Mouse (Mus musculus) heart, embryonic 12.5 days (tissue): Measurements from ENCODE around the gene Ifi27l2a. TPM values are rescaled to one million over a fixed set of nuclear protein-coding genes. Genes with fewer than 3 reads are reported as not detected.
A peak's percentile ranks its signal among the peaks of the same experiment; 100 is the strongest.
"Not testable (repeated sequence)": the region's sequence is repeated elsewhere in the genome, so short reads cannot be mapped to it uniquely, and the experiment has no call there.

Source experiments
- ATAC-seq: fragments of 200-750 bp; cut with Nextera tagmentation; 2 replicates; pipeline ENCODE4 v1.8.0; 2017; ENCODE audit warnings: moderate TSS enrichment, moderate library complexity; ENCODE audit not compliant: insufficient number of reproducible peaks, low FRiP score
- H3K27ac ChIP-seq: fragments of 300-500 bp; sonication (generic); 2 replicates; pipeline ENCODE4 v1.5.1; 2016; ENCODE audit warnings: mild to moderate bottlenecking, moderate library complexity; ENCODE audit not compliant: poor library complexity, severe bottlenecking
- H3K27me3 ChIP-seq: fragments of 300-500 bp; sonication (generic); replicated peaks from 2 replicates; pipeline ENCODE4 v1.6.1; 2016; ENCODE audit warnings: mild to moderate bottlenecking, moderate library complexity
- H3K36me3 ChIP-seq: fragments of 300-500 bp; sonication (generic); 2 replicates; pipeline ENCODE4 v1.6.1; 2016; ENCODE audit warnings: mild to moderate bottlenecking, moderate library complexity
- H3K4me1 ChIP-seq: fragments of 300-500 bp; sonication (generic); replicated peaks from 2 replicates; pipeline ENCODE4 v1.6.1; 2016; ENCODE audit warnings: mild to moderate bottlenecking
- H3K4me2 ChIP-seq: fragments of 300-500 bp; sonication (generic); 2 replicates; pipeline ENCODE4 v1.6.1; 2016; ENCODE audit warnings: mild to moderate bottlenecking, moderate library complexity
- H3K4me3 ChIP-seq: fragments of 300-500 bp; sonication (generic); 2 replicates; pipeline ENCODE4 v1.5.1; 2016; ENCODE audit warnings: mild to moderate bottlenecking
- H3K9ac ChIP-seq: fragments of 300-500 bp; sonication (generic); 2 replicates; pipeline ENCODE4 v1.6.1; 2016; ENCODE audit warnings: mild to moderate bottlenecking, moderate library complexity
- H3K9me3 ChIP-seq: fragments of 300-500 bp; sonication (generic); replicated peaks from 2 replicates; pipeline ENCODE4 v1.6.1; 2016; ENCODE audit warnings: mild to moderate bottlenecking, moderate library complexity
- WGBS: fragments of 180-500 bp; shearing (Covaris S2); methylation state at CpG from one replicate; pipeline ENCODE4 v1.1.7; 2016; 5-methylcytosine and 5-hydroxymethylcytosine counted together
- polyA plus RNA-seq: library from polyadenylated mRNA; unstranded; fragments of >200 nt; fragmentation: Nextera tagmentation; extraction: Ambion mirVana; gene quantifications from 2 replicates; pipeline ENCODE4 v1.2.1, GENCODE M21; 2016

The Ifi27l2a gene
- polyA plus RNA-seq, 1 experiment from 2014 or later = 4.5 TPM

DNA sequence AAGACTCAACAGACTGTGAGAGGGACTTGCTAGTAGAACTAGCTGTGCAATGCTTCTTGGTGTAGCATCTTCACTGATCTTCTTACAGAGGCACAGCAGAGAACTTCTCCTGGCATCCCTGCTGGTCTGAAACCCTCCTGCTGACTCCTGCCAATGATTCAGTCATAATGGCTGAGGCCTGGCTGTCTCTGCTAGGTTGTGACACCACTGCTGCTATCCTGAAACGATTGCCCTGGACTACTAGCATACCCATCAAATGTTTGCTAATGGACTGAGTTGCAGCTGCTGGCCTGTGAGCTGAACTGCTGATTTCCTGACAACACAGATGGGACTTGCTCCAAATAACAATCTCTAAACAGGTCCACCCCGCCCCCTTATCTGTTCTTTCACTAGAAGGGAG, 31.0 kb upstream of the Ifi27l2a start:
- H3K4me3 ChIP-seq = no peak overlapping the region
- H3K27ac ChIP-seq = no peak overlapping the region
- H3K4me2 ChIP-seq = no peak overlapping the region
- H3K9me3 ChIP-seq = 0 out of 2 replicates have a peak, but pooled peaks cover 3% of the 10 kb centered on the region
- H3K9ac ChIP-seq = no peak overlapping the region
- no peaks in the 10 kb centered on the region for H3K4me1 ChIP-seq
- H3K36me3 ChIP-seq = no peaks in the 10 kb centered on the region
- ATAC-seq = no peak
- H3K27me3 ChIP-seq = no peaks in the 10 kb centered on the region
- 45% methylated on average over 2 of the region's 2 CpGs for WGBS

DNA sequence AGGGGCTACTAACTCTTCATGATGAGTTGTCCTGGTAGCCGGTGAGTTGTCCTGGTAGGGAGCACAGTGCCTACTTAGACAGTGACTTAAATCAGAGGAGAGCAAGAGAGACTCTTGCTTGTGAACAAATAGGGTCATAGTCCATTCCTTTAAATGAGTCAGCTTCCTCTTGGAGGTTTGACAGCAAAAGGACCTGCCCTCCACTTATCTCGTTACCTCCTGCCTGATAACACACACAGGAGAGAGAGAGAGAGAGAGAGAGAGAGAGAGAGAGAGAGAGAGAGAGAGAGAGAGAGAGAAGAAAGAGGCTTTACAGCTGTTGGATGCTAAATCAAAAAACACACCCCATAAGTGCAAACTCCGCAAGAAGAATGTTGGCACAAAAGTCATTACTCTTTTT, 13.7 kb upstream of the Ifi27l2a start, which contains the start of gene Ifi27l2b:
Gene Ifi27l2b (minus strand): TSS at position 84 of the 400 bp plus-strand sequence.
- no peaks in the 10 kb centered on the region for H3K27me3 ChIP-seq
- WGBS = 40% methylated on average over 3 of the region's 3 CpGs
- H3K9me3 ChIP-seq = no peaks in the 10 kb centered on the region
- H3K4me3 ChIP-seq = no peak within 1 kb of the TSS
- ATAC-seq = no peak
- H3K27ac ChIP-seq = no peak within 1 kb of the TSS
- H3K9ac ChIP-seq = no peak within 1 kb of the TSS
- H3K4me2 ChIP-seq = no peak within 1 kb of the TSS
- no peaks in the 10 kb centered on the region for H3K4me1 ChIP-seq
- H3K36me3 ChIP-seq = no peaks in the 10 kb centered on the region

DNA sequence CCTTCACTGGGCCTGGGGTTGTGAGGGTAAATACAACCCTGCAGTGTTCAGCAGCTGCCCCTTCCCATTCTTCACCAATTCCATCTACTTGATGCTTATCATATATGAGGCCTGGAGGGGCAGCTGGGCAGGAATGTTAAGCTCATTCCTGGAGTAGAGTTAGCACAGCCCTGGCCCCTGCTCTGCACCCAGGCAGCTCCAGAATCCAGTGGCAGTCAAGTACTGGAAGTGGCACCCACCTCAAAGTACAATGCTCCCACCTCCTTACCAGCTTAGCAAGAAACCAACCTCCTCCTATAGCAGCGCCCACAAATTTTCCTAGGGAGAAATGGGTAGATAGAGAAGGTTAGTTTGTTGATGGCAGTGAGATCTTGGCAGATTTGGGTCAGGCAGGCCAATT, 13.2 kb upstream of the Ifi27l2a start:
- not testable (repeated sequence) for H3K9me3 ChIP-seq, H3K4me2 ChIP-seq, H3K27ac ChIP-seq, H3K27me3 ChIP-seq, H3K4me3 ChIP-seq, H3K36me3 ChIP-seq, ATAC-seq, H3K4me1 ChIP-seq, H3K9ac ChIP-seq
- WGBS = no CpG with 5 or more reads among the region's 1 CpGs

DNA sequence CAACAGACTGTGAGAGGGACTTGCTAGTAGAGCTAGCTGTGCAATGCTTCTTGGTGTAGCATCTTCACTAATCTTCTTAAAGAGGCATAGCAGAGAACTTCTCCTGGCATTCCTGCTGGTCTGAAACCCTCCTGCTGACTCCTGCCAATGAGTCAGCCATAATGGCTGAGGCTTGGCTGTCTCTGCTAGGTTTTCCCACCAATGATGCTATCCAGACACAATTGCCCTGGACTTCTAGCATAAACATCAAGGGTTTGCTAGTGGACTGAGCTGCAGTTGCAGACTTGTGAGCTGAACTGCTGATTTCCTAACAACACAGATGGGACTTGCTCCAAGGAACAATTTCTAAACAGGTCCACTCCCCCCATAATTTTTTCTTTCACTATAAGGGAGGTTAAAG, 9.9 kb upstream of the Ifi27l2a start:
- Histone ChIP-seq H3K27me3 (no peaks in the 10 kb centered on the region), H3K36me3 (no peaks in the 10 kb centered on the region), H3K4me3 (no peak overlapping the region), H3K9me3 (no peaks in the 10 kb centered on the region), H3K9ac (no peak overlapping the region), H3K27ac (no peak overlapping the region), H3K4me1 (no peaks in the 10 kb centered on the region), H3K4me2 (no peak overlapping the region)
- ATAC-seq = no peak

DNA sequence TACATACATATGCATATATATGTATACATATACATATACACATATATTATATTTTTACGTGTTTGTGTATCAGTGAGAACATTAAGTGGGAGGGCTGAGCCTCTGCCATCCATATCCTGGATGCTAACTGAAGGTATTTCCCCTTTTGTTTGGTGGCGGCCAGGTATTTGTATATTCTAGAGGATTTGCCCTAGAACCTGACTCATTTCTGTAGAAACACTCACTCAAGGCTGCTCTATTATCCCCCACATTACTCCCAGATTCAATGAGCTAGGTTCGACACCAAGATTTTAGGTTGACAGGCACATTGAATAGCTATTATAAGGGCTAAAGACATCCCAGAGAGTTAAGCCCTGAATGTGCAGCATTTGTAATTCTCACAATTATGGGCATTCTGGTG, 1.6 kb upstream of the Ifi27l2a start:
- WGBS = 78% methylated on average over 3 of the region's 3 CpGs
- Histone ChIP-seq H3K27ac (no peak overlapping the region), H3K36me3 (no peaks in the 10 kb centered on the region), H3K9me3 (no peaks in the 10 kb centered on the region), H3K27me3 (peaks cover 6% of the 10 kb centered on the region; the same call in 1 of the 2 replicates), H3K4me2 (no peak overlapping the region), H3K9ac (no peak overlapping the region), H3K4me3 (no peak overlapping the region), H3K4me1 (no peaks in the 10 kb centered on the region)
- no peak for ATAC-seq

DNA sequence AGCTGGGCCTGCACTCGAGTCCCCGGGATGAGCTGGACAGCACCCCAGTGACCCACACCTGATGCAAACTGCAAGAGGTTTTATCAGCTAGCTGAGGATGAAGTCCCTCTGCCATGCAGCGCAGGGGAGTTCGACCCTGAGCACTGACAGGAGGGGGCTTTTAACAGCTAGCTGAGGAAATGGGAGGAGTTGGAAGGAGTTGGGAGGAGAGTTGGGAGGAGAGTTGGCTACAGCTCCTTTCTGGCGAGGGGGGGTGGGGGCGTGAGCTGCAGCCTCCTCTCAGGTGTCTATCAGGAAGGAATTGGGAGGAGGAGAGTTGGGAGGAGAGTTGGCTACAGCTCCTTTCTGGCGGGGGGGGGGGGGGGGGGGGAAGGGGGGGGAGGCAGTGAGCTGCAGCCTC, 781 bp upstream of the Ifi27l2a start:
- not testable (repeated sequence) for H3K9ac ChIP-seq, H3K27me3 ChIP-seq, H3K4me2 ChIP-seq, H3K36me3 ChIP-seq, H3K4me3 ChIP-seq, H3K27ac ChIP-seq, ATAC-seq, H3K4me1 ChIP-seq, H3K9me3 ChIP-seq
- 29% methylated on average over 6 of the region's 7 CpGs for WGBS

DNA sequence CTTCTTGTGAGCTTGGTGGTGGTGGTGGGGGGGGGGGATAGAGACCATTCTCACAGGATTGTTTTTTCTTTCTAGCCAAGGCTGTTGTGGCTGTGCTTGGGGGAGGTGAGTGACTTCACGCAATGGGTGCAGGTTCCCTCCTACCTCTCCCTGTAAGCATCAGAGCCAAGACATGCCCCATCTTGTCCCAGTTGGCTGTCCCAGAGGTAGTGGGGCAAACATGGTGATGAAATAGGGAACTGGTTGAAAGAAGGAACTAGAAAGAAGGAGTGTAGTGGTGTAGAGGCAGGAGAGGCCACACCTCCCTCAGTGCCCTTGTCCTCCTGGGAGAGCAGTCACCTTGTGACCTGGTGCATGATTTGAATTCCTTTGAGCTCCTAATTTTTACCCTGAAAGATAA, 5.9 kb downstream of the Ifi27l2a start:
- no peaks in the 10 kb centered on the region for H3K36me3 ChIP-seq
- H3K9me3 ChIP-seq = no peaks in the 10 kb centered on the region
- 86% methylated on average over 1 of the region's 1 CpGs for WGBS

DNA sequence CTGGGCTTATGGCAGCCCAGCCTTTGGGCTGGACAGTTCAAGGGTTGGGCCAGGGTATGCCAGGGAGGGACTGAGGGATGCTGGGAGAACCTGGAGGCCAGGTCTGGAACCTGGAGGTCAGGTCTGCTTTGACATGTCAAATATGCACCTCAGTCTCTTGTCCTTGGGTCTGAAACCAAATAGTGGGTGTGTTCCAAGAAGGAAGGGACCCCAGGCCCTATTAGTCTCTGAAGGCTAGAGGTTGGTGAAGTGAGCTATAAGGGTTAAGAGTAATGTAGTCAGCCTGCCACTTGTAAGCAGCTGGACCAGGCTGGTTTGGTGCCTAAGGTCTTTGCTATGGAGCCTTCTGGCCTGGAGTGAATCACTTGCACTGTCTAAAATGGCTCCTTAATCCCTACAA, 8.6 kb downstream of the Ifi27l2a start:
- peak overlapping the region; percentile 38 for H3K4me2 ChIP-seq
- no peak overlapping the region for H3K4me3 ChIP-seq

More for the DNA sequence above, 5.9 kb downstream of the Ifi27l2a start:
- Histone ChIP-seq H3K27ac (no peak overlapping the region), H3K4me3 (no peak overlapping the region), H3K4me1 (no peaks in the 10 kb centered on the region), H3K9ac (no peak overlapping the region), H3K27me3 (0 out of 2 replicates have a peak, but pooled peaks cover 3% of the 10 kb centered on the region), H3K4me2 (no peak overlapping the region)
- ATAC-seq = no peak

DNA sequence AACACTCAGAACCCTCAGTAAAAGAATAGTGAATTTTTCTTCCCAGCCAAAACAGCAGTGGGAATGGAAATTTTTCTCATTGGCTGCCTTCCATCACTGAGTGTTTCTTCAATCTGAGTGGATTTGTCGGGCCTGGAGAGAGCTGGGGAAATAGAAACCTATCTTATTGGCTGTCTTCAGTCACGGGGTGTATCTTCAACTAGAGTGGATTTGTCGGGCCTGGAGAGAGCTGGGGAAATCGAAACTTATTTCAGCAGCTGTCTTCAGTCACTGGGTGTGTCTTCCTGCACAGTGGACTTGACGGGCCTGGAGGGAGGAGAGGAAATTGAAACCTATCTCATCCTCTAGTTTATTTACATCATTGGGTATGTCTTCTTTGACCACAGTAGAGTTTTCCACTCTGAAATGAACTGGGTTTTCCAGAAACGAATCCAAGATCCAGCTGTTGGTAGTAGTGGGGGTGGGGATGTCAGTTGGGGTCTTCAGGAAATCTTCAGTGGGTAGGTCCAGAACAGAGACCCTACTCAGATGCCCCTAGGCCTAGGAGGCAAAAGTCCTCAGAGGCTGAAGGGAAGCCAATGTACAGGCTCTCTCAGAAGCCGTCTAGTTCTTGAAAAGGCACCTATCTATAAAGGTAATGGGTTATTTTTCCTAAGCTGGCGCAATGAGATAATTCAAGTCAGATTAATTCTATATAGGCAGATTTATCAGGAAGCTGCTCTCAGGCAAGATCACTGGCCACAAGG, 9.3 kb downstream of the Ifi27l2a start, which contains the start of gene Ifi27:
Gene Ifi27 (plus strand): TSS at position 226 of the 746 bp plus-strand sequence.
- H3K4me2 ChIP-seq = peak within 1 kb of the TSS; percentile 38
- no peaks in the 10 kb centered on the region for H3K36me3 ChIP-seq
- no peak within 1 kb of the TSS for H3K9ac ChIP-seq
- no peaks in the 10 kb centered on the region for H3K27me3 ChIP-seq
- H3K27ac ChIP-seq = peak within 1 kb of the TSS; percentile 5; the same call in 1 of the 2 replicates
- H3K4me1 ChIP-seq = no peaks in the 10 kb centered on the region
- WGBS = 46% methylated on average over 8 of the region's 8 CpGs
- H3K9me3 ChIP-seq = no peaks in the 10 kb centered on the region
- peak within 1 kb of the TSS; percentile 28 for H3K4me3 ChIP-seq
- peak; percentile 85 for ATAC-seq

More for the DNA sequence above, 8.6 kb downstream of the Ifi27l2a start:
- no peak for ATAC-seq
- no peaks in the 10 kb centered on the region for H3K27me3 ChIP-seq
- H3K9me3 ChIP-seq = no peaks in the 10 kb centered on the region
- no peak overlapping the region for H3K27ac ChIP-seq
- H3K4me1 ChIP-seq = no peaks in the 10 kb centered on the region
- no peaks in the 10 kb centered on the region for H3K36me3 ChIP-seq
- no peak overlapping the region for H3K9ac ChIP-seq

DNA sequence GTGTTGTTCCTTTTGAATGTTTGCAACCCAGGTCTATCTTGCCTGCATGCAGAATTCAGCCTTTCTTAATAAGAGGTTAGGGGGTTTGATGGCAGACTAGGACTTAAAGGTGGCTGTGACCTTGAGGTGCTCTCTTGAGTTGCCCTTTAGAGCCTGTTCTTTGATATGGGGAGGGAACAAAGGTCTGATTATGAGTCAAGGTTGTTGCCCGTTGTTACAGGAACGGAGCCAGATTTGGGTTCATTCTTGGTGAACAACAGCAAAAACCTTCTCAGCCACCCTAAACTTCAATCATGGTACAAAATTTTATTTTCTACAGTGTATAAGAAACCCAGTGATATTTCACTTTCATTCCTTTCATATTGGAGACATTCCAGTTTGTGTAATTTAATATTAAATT, 10.1 kb downstream of the Ifi27l2a start:
- H3K9me3 ChIP-seq = no peaks in the 10 kb centered on the region
- no peaks in the 10 kb centered on the region for H3K4me1 ChIP-seq
- ATAC-seq = no peak
- 73% methylated on average over 2 of the region's 2 CpGs for WGBS
- H3K27me3 ChIP-seq = no peaks in the 10 kb centered on the region
- H3K36me3 ChIP-seq = no peaks in the 10 kb centered on the region
- no peak overlapping the region for H3K27ac ChIP-seq
- H3K4me2 ChIP-seq = no peak overlapping the region
- no peak overlapping the region for H3K4me3 ChIP-seq
- H3K9ac ChIP-seq = no peak overlapping the region

DNA sequence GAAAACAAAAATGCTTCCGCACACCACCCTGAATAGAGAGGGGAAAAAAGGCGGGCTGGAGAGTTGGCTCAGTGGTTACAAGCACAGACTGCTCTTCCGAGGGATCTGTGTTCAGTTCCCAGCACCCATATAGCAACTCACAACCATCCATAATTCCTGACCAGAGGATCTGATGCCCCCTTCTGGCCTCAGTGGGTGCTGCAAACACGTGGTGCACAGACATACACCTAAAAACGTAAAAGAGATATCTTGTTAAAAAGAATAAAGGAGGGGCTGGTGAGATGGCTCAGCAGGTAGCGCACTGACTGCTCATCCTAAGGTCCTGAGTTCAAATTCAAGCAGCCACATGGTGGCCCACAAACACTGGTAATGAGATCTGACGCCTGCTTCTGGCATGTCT, 16.8 kb downstream of the Ifi27l2a start:
- 88% methylated on average over 7 of the region's 7 CpGs for whole genome bisulfite sequencing

More for the DNA sequence above, 16.8 kb downstream of the Ifi27l2a start:
- no peak for ATAC-seq
- H3K9me3 ChIP-seq = no peaks in the 10 kb centered on the region; the same call in 1 of the 2 replicates
- H3K9ac ChIP-seq = no peak overlapping the region
- no peak overlapping the region for H3K27ac ChIP-seq
- H3K27me3 ChIP-seq = no peaks in the 10 kb centered on the region
- H3K4me3 ChIP-seq = no peak overlapping the region
- H3K36me3 ChIP-seq = peaks cover 15% of the 10 kb centered on the region
- peaks cover 23% of the 10 kb centered on the region for H3K4me1 ChIP-seq
- no peak overlapping the region for H3K4me2 ChIP-seq
